Mouse (Mus musculus): ENCODE data around the gene Cul3. TPM values are rescaled to one million over a fixed set of nuclear protein-coding genes. Genes with fewer than 3 reads are reported as not detected.

Cul3 gene
- polyA plus RNA-seq (2015; fragmentation: Nextera tagmentation; extraction: Ambion mirVana): 16.7 and 21.6 TPM in 2 replicates

GRCm38 (mm10) chr1:80340436-80341376 is at the start of gene Cul3:
Gene Cul3 (minus strand): TSS chr1:80340480.
- DNase-seq (peak; percentile 96), ATAC-seq (peak; percentile 87)
- Histone ChIP-seq H3K4me1 (ENCODE audit: insufficient read depth) (peaks cover 20% of the 10 kb centered on the region), H3K9ac (replicated peaks) (peak within 1 kb of the TSS; percentile 99), H3K27me3 (ENCODE audit: insufficient read depth, low read length) (no peaks in the 10 kb centered on the region), H3K4me3 (ENCODE audit: low read depth, low read length) (peak within 1 kb of the TSS; percentile 93), H3K36me3 (replicated peaks; ENCODE audit: insufficient read depth, low read length) (no peaks in the 10 kb centered on the region), H3K27ac (ENCODE audit: low read depth) (peak within 1 kb of the TSS; percentile 100), H3K4me2 (ENCODE audit: low read depth, low read length) (peak within 1 kb of the TSS; percentile 81), H3K9me3 (ENCODE audit: low read length) (no peaks in the 10 kb centered on the region)
- WGBS (ENCODE audit: insufficient replicate concordance): 3% methylated on average over 41 of the region's 85 CpGs
- peak; percentile 31; the same call in 1 of the 2 replicates for TF ChIP-seq EP300 (IDR thresholded peaks at IDR 0.05; ENCODE audit: low read depth)
- no peak for TF ChIP-seq CTCF (IDR thresholded peaks at IDR 0.05; ENCODE audit: low read depth)

GRCm38 (mm10) chr1:80389518-80389917 is 49.2 kb upstream of the Cul3 start:
- no peaks in the 10 kb centered on the region for H3K36me3 ChIP-seq (replicated peaks; ENCODE audit: insufficient read depth, low read length)
- TF ChIP-seq CTCF (IDR thresholded peaks at IDR 0.05; ENCODE audit: low read depth) (no peak), EP300 (IDR thresholded peaks at IDR 0.05; ENCODE audit: low read depth) (no peak)
- ATAC-seq (no peak), DNase-seq (no peak)
- no peak overlapping the region for H3K4me2 ChIP-seq (ENCODE audit: low read depth, low read length)
- 46% methylated on average over 7 of the region's 7 CpGs for WGBS (ENCODE audit: insufficient replicate concordance)
- no peaks in the 10 kb centered on the region for H3K9me3 ChIP-seq (ENCODE audit: low read length)
- H3K27ac ChIP-seq (ENCODE audit: low read depth): no peak overlapping the region
- H3K27me3 ChIP-seq (ENCODE audit: insufficient read depth, low read length): no peaks in the 10 kb centered on the region
- H3K4me3 ChIP-seq (ENCODE audit: low read depth, low read length): no peak overlapping the region
- H3K9ac ChIP-seq (replicated peaks): no peak overlapping the region
- H3K4me1 ChIP-seq (ENCODE audit: insufficient read depth): no peaks in the 10 kb centered on the region

- no peaks in the 10 kb centered on the region for H3K36me3 ChIP-seq (replicated peaks; ENCODE audit: insufficient read depth, low read length)
- H3K9me3 ChIP-seq (ENCODE audit: low read length): no peaks in the 10 kb centered on the region
- peaks cover 4% of the 10 kb centered on the region; the same call in 1 of the 2 replicates for H3K4me1 ChIP-seq (ENCODE audit: insufficient read depth)
- no peaks in the 10 kb centered on the region for H3K27me3 ChIP-seq (ENCODE audit: insufficient read depth, low read length)
- WGBS (ENCODE audit: insufficient replicate concordance): 42% methylated on average over 25 of the region's 25 CpGs
- ATAC-seq (no peak), DNase-seq (no peak)
- no peak for TF ChIP-seq CTCF (IDR thresholded peaks at IDR 0.05; ENCODE audit: low read depth)
- TF ChIP-seq EP300 (IDR thresholded peaks at IDR 0.05; ENCODE audit: low read depth): no peak
- no peak overlapping the region for H3K9ac ChIP-seq (replicated peaks)
- peak overlapping the region; percentile 29; the same call in 1 of the 2 replicates for H3K4me2 ChIP-seq (ENCODE audit: low read depth, low read length)
- H3K27ac ChIP-seq (ENCODE audit: low read depth): no peak overlapping the region
- no peak overlapping the region for H3K4me3 ChIP-seq (ENCODE audit: low read depth, low read length)
Measured at GRCm38 (mm10) chr1:80383613-80384589, 43.6 kb upstream of the Cul3 start.

GRCm38 (mm10) chr1:80382928-80383327 is 42.6 kb upstream of the Cul3 start:
- Histone ChIP-seq H3K9ac (replicated peaks) (no peak overlapping the region), H3K4me1 (ENCODE audit: insufficient read depth) (peaks cover 4% of the 10 kb centered on the region; the same call in 1 of the 2 replicates), H3K9me3 (ENCODE audit: low read length) (no peaks in the 10 kb centered on the region), H3K4me3 (ENCODE audit: low read depth, low read length) (no peak overlapping the region), H3K27ac (ENCODE audit: low read depth) (no peak overlapping the region), H3K4me2 (ENCODE audit: low read depth, low read length) (no peak overlapping the region), H3K36me3 (replicated peaks; ENCODE audit: insufficient read depth, low read length) (no peaks in the 10 kb centered on the region), H3K27me3 (ENCODE audit: insufficient read depth, low read length) (no peaks in the 10 kb centered on the region)
- TF ChIP-seq CTCF (IDR thresholded peaks at IDR 0.05; ENCODE audit: low read depth) (no peak), EP300 (IDR thresholded peaks at IDR 0.05; ENCODE audit: low read depth) (no peak)
- ATAC-seq (no peak), DNase-seq (no peak)
- 53% methylated on average over 7 of the region's 7 CpGs for WGBS (ENCODE audit: insufficient replicate concordance)

- Histone ChIP-seq H3K9me3 (ENCODE audit: low read length) (no peaks in the 10 kb centered on the region), H3K4me3 (ENCODE audit: low read depth, low read length) (no peak overlapping the region), H3K4me2 (ENCODE audit: low read depth, low read length) (no peak overlapping the region), H3K4me1 (ENCODE audit: insufficient read depth) (peaks cover 4% of the 10 kb centered on the region; the same call in 1 of the 2 replicates), H3K9ac (replicated peaks) (no peak overlapping the region), H3K36me3 (replicated peaks; ENCODE audit: insufficient read depth, low read length) (no peaks in the 10 kb centered on the region), H3K27me3 (ENCODE audit: insufficient read depth, low read length) (no peaks in the 10 kb centered on the region), H3K27ac (ENCODE audit: low read depth) (no peak overlapping the region)
- DNase-seq (no peak), ATAC-seq (no peak)
- TF ChIP-seq CTCF (IDR thresholded peaks at IDR 0.05; ENCODE audit: low read depth): no peak
- no peak for TF ChIP-seq EP300 (IDR thresholded peaks at IDR 0.05; ENCODE audit: low read depth)
- whole genome bisulfite sequencing (ENCODE audit: insufficient replicate concordance): 13% methylated on average over 4 of the region's 4 CpGs
Measured at GRCm38 (mm10) chr1:80381302-80381701, 41.0 kb upstream of the Cul3 start.

All from liver, postnatal 0 days (tissue).